Mouse (Mus musculus): ENCODE results near the gene Ska2. TPM values are rescaled to one million over a fixed set of nuclear protein-coding genes. Genes with fewer than 3 reads are reported as not detected.

Gene Ska2
- 38.3 and 41.8 TPM in 2 replicates for total RNA-seq (2017)

GRCm38 (mm10) chr11:87108755-87109518, at the start of gene Ska2:
Gene Ska2 (plus strand): TSS chr11:87109234.
- peak; percentile 93 for ATAC-seq (replicated peaks; ENCODE audit: low read depth, poor library complexity, severe bottlenecking)

- ATAC-seq (replicated peaks; ENCODE audit: low read depth, poor library complexity, severe bottlenecking): no peak
Measured at GRCm38 (mm10) chr11:87060410-87060809, 48.6 kb upstream of the Ska2 start.

GRCm38 (mm10) chr11:87062087-87062486, 46.9 kb upstream of the Ska2 start:
- no peak for ATAC-seq (replicated peaks; ENCODE audit: low read depth, poor library complexity, severe bottlenecking)

GRCm38 (mm10) chr11:87073343-87073865, 35.6 kb upstream of the Ska2 start:
- ATAC-seq (replicated peaks; ENCODE audit: low read depth, poor library complexity, severe bottlenecking): peak; percentile 64

GRCm38 (mm10) chr11:87073866-87074440, 35.1 kb upstream of the Ska2 start, which contains the start of gene Gdpd1:
Gene Gdpd1 (minus strand): TSS chr11:87074062.
- peak; percentile 95 for ATAC-seq (replicated peaks; ENCODE audit: low read depth, poor library complexity, severe bottlenecking)

- no peak for ATAC-seq (replicated peaks; ENCODE audit: low read depth, poor library complexity, severe bottlenecking)
Measured at GRCm38 (mm10) chr11:87083712-87084111, 25.3 kb upstream of the Ska2 start.

GRCm38 (mm10) chr11:87085461-87085860, 23.6 kb upstream of the Ska2 start:
- ATAC-seq (replicated peaks; ENCODE audit: low read depth, poor library complexity, severe bottlenecking): no peak

GRCm38 (mm10) chr11:87086290-87086984, 22.6 kb upstream of the Ska2 start, which contains the start of gene Smg8:
Gene Smg8 (minus strand): TSS chr11:87086774.
- ATAC-seq (replicated peaks; ENCODE audit: low read depth, poor library complexity, severe bottlenecking): peak; percentile 99

GRCm38 (mm10) chr11:87087142-87087541, 21.9 kb upstream of the Ska2 start:
- no peak for ATAC-seq (replicated peaks; ENCODE audit: low read depth, poor library complexity, severe bottlenecking)

- ATAC-seq (replicated peaks; ENCODE audit: low read depth, poor library complexity, severe bottlenecking): no peak
Measured at GRCm38 (mm10) chr11:87108409-87108754, 652 bp upstream of the Ska2 start, which contains the start of gene Prr11. Gene Prr11 (minus strand): TSS chr11:87108708.

GRCm38 (mm10) chr11:87109519-87110171, 611 bp downstream of the Ska2 start:
- no peak for ATAC-seq (replicated peaks; ENCODE audit: low read depth, poor library complexity, severe bottlenecking)

GRCm38 (mm10) chr11:87110172-87110909, 1.3 kb downstream of the Ska2 start:
- ATAC-seq (replicated peaks; ENCODE audit: low read depth, poor library complexity, severe bottlenecking): no peak

- no peak for ATAC-seq (replicated peaks; ENCODE audit: low read depth, poor library complexity, severe bottlenecking)
Measured at GRCm38 (mm10) chr11:87121864-87122263, 12.8 kb downstream of the Ska2 start.

GRCm38 (mm10) chr11:87125562-87125961, 16.5 kb downstream of the Ska2 start:
- no peak for ATAC-seq (replicated peaks; ENCODE audit: low read depth, poor library complexity, severe bottlenecking)

- ATAC-seq (replicated peaks; ENCODE audit: low read depth, poor library complexity, severe bottlenecking): no peak
Measured at GRCm38 (mm10) chr11:87126281-87126823, 17.3 kb downstream of the Ska2 start.

- ATAC-seq (replicated peaks; ENCODE audit: low read depth, poor library complexity, severe bottlenecking): peak; percentile 93
Measured at GRCm38 (mm10) chr11:87126824-87127816, 18.1 kb downstream of the Ska2 start, which contains the start of gene Trim37. Gene Trim37 (plus strand): TSS chr11:87127077.

- no peak for ATAC-seq (replicated peaks; ENCODE audit: low read depth, poor library complexity, severe bottlenecking)
Measured at GRCm38 (mm10) chr11:87136233-87136632, 27.2 kb downstream of the Ska2 start.

- no peak for ATAC-seq (replicated peaks; ENCODE audit: low read depth, poor library complexity, severe bottlenecking)
Measured at GRCm38 (mm10) chr11:87158012-87158411, 49.0 kb downstream of the Ska2 start.

Measured in common myeloid progenitor, adult 5-6 weeks (primary cell).